Mouse (Mus musculus) small intestine, adult 2 months (tissue): Measurements from ENCODE around the gene Mtcl1. TPM values are rescaled to one million over a fixed set of nuclear protein-coding genes. Genes with fewer than 3 reads are reported as not detected.

Experiments
- H3K27ac ChIP-seq: fragments of 200-500 bp; 2 replicates; pipeline ENCODE4 v1.5.1; 2012; ENCODE audit warnings: low read depth, low read length, control low read depth, inconsistent platforms; ENCODE audit not compliant: insufficient read depth
- H3K27me3 ChIP-seq: fragments of 200-500 bp; 2 replicates; pipeline ENCODE4 v1.6.1; 2012; ENCODE audit warnings: mild to moderate bottlenecking, moderate library complexity, low read length, inconsistent platforms; ENCODE audit not compliant: control insufficient read depth, insufficient read depth
- H3K36me3 ChIP-seq: fragments of 200-500 bp; 2 replicates; pipeline ENCODE4 v1.6.1; 2012; ENCODE audit warnings: mild to moderate bottlenecking, low read length, control low read depth, inconsistent platforms; ENCODE audit not compliant: control insufficient read depth, insufficient read depth
- H3K4me1 ChIP-seq: fragments of 200-500 bp; 2 replicates; pipeline ENCODE4 v1.6.1; 2012; ENCODE audit warnings: low read length, inconsistent platforms, mixed read lengths; ENCODE audit not compliant: control insufficient read depth, insufficient read depth, insufficient read length
- H3K4me3 ChIP-seq: fragments of 200-500 bp; 2 replicates; pipeline ENCODE4 v1.5.1; 2012; ENCODE audit warnings: low read depth, mild to moderate bottlenecking, control low read depth, inconsistent platforms, low read length, moderate library complexity
- CTCF ChIP-seq: fragments of 200-500 bp; IDR thresholded peaks from 2 replicates; pipeline ENCODE4 v1.5.1; 2012; ENCODE audit warnings: low read depth, mild to moderate bottlenecking, control low read depth, inconsistent platforms, low read length, moderate library complexity, mixed read lengths; ENCODE audit not compliant: insufficient replicate concordance, insufficient read length; ENCODE audit errors: extremely low read depth
- POLR2A ChIP-seq: fragments of 200-500 bp; IDR thresholded peaks from 2 replicates; pipeline ENCODE4 v1.6.1; 2012; ENCODE audit warnings: low read depth, mild to moderate bottlenecking, control low read depth, inconsistent platforms, low read length, moderate library complexity
- WGBS: fragments of 180-500 bp; shearing (Covaris S2); methylation state at CpG from one replicate; pipeline ENCODE4 v1.1.7; 2018; 5-methylcytosine and 5-hydroxymethylcytosine counted together
- polyA plus RNA-seq: library from polyadenylated mRNA; depleted of rRNA; stranded (reverse); fragments of >200 nt; gene quantifications from 2 replicates; pipeline ENCODE4 v1.2.3, GENCODE M21; 2012; rRNA removed

Gene Mtcl1
- 1.8 and 1.9 TPM in 2 replicates for polyA plus RNA-seq

DNA sequence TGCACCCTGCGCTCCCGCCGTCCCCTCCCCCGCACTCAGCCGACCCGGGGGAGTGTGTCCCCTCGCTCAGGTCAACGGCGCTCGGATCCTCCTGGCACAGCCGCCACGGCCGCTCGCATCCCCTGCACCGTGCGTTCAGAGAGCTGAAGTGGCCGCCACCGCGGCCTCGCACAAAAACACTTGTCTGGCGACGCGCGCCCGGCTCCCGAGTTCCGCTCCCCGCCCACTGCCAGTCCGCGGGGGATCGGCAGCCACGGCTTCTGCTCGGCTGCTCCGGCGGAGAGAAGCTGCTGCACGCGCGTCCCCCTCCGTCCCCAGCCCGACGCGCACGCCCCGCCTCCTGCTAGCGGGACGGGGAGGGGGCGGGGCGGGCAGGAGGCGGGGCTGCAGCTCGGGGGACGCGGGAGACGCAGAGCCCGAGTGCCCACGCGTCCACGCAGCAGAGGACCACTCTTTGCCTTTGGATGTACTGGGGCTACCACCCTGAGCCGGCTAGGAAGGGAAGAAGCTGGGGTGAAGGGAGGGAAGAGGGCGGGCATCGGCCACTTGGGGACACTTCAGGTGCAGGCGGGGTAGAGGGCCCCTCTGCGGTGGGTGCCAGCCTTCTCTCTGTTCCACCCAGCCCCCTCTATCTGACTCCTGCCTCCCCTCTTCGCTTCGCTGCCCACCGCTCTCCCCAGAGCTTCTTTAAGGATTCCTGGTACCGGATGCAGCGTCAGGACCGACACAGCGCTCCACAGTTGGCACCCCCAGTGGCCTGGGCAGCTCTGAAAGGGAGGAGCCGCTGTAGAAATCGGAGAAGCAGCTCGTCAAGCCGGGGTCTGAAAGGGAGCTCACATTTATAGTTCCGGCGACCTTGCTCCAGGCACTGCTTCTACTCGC, at the start of gene Mtcl1:
Gene Mtcl1 (minus strand): TSS at position 291 of the 882 bp plus-strand sequence.
- Histone ChIP-seq H3K4me3 (peak within 1 kb of the TSS; percentile 83), H3K36me3 (no peaks in the 10 kb centered on the region), H3K27ac (no peak within 1 kb of the TSS), H3K4me1 (peaks cover 9% of the 10 kb centered on the region; the same call in 1 of the 2 replicates), H3K27me3 (peaks cover 49% of the 10 kb centered on the region)
- TF ChIP-seq CTCF (no peak), POLR2A (no peak)
- under 1% methylated on average over 75 of the region's 76 CpGs for WGBS

DNA sequence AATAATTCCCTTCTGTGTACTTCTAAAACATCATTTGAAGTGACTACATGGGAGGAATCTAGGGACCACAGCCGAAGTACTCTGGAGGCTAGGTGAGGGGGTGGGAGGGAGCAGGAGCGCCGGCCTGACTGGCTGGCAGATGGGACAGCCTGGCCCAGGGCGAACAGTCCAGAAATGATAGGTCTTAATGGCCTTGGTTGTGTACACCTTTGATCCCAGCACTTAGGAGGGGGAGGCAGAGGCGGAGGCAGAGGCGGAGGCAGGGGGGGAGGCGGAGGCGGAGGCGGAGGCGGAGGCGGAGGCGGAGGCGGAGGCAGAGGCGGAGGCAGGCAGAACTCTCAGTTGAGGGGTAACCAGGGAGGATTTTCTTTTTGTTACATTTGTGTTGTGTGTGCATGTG, 49.0 kb upstream of the Mtcl1 start:
- 87% methylated on average over 14 of the region's 14 CpGs for WGBS
- Histone ChIP-seq H3K4me1 (no peaks in the 10 kb centered on the region), H3K36me3 (peaks cover 46% of the 10 kb centered on the region), H3K27ac (no peak overlapping the region), H3K4me3 (no peak overlapping the region), H3K27me3 (no peaks in the 10 kb centered on the region)
- TF ChIP-seq CTCF (no peak), POLR2A (no peak)

DNA sequence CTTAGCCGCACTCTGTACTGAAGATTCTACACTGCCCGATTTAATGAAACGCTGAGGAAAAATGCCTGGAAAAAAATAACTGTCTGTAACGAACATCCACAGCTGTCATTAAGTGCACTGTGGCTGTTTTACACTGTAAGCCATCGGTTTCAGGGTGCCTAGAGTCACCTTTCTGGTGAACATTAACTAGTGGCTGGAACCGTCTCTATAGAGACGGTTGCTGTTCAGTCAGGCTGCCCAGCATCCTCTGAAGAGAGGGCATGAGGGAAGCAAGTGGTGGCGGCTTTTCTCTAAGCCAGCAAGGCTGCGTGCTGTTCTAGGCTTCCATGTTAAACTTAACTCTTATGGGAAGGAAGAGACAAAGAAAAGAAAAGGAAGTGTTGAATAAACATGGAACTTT, 47.0 kb upstream of the Mtcl1 start:
- H3K4me3 ChIP-seq: no peak overlapping the region
- H3K27ac ChIP-seq: no peak overlapping the region
- H3K36me3 ChIP-seq: peaks cover 42% of the 10 kb centered on the region
- WGBS: 88% methylated on average over 9 of the region's 9 CpGs
- H3K4me1 ChIP-seq: no peaks in the 10 kb centered on the region
- H3K27me3 ChIP-seq: no peaks in the 10 kb centered on the region
- no peak for TF ChIP-seq CTCF
- no peak for TF ChIP-seq POLR2A

DNA sequence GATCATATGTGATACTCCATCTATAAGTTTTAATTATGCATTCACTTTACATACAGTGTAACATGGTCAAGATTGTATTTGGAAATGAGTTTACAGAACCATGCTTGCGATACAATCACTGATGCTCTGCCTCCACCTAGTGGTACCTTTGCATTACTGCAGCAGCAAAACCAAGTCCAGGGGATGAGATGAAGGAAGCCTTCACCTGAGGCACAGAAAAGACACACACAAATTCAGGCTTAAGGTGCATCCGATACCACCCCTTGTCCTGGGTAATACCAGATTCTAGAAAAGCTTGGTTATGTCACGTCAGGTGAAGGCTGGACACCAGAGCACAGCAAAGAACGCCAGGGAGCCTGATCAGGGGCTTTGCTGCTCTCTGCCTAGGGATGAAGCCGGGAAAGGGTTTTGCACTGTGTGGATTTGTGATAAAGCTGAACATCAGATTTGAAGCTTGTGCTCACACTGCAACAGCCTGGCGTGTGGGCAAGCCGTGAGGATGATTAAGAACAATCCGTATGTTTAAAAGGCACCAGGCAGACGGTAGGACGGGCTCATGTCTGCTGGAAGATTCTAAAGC, 40.6 kb upstream of the Mtcl1 start:
- Histone ChIP-seq H3K4me3 (no peak overlapping the region), H3K36me3 (peaks cover 7% of the 10 kb centered on the region), H3K27ac (no peak overlapping the region), H3K4me1 (no peaks in the 10 kb centered on the region), H3K27me3 (no peaks in the 10 kb centered on the region)
- TF ChIP-seq CTCF (peak; percentile 32; the same call in 1 of the 2 replicates), POLR2A (no peak)
- WGBS: 41% methylated on average over 10 of the region's 10 CpGs

DNA sequence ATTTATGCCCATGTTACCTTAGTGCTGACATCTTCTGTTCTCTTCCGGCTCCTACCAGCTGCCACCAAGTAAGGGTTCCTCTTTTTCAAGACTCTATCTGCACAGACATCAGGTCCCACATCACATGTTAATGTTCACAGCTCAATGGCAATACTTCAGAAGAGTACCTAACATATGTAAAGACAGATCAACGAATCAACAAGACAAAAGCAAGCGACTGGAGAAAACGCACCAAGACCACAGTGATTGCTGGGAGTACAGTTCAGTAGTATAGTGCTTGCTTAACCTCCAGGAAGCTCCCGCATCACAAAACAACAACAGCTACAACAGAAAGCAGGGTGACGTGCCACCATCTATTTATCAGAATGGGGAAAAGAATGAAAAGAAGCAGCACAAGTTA, 37.0 kb upstream of the Mtcl1 start:
- no peak for TF ChIP-seq CTCF

DNA sequence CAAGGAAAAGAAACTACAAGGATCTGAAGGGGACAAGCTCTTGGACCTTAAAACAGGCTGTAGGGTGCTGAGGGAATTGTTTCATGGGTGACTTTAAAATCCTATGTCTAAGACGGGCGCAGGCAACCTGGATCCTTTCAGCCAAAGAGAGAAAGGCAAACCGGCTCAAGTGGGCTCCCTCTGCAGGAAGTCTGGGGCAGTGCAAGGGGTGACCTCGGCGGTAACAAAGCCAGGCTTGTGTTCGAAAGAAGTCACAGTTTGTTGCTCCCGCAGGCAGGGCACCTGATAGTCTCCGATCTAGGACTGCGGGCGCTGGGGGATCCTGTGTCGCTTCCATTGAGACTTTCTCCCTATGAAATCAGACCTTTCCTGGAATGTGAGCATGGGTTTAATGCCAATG, 36.2 kb upstream of the Mtcl1 start:
- no peaks in the 10 kb centered on the region for H3K4me1 ChIP-seq
- H3K4me3 ChIP-seq: no peak overlapping the region
- WGBS: 7% methylated on average over 11 of the region's 11 CpGs
- H3K27me3 ChIP-seq: no peaks in the 10 kb centered on the region
- no peak overlapping the region for H3K27ac ChIP-seq
- no peaks in the 10 kb centered on the region for H3K36me3 ChIP-seq
- TF ChIP-seq POLR2A: no peak
- peak; percentile 79 for TF ChIP-seq CTCF

More for the DNA sequence above, 37.0 kb upstream of the Mtcl1 start:
- Histone ChIP-seq H3K27ac (no peak overlapping the region), H3K4me3 (no peak overlapping the region), H3K4me1 (no peaks in the 10 kb centered on the region), H3K36me3 (no peaks in the 10 kb centered on the region), H3K27me3 (no peaks in the 10 kb centered on the region)
- WGBS: 84% methylated on average over 6 of the region's 6 CpGs

DNA sequence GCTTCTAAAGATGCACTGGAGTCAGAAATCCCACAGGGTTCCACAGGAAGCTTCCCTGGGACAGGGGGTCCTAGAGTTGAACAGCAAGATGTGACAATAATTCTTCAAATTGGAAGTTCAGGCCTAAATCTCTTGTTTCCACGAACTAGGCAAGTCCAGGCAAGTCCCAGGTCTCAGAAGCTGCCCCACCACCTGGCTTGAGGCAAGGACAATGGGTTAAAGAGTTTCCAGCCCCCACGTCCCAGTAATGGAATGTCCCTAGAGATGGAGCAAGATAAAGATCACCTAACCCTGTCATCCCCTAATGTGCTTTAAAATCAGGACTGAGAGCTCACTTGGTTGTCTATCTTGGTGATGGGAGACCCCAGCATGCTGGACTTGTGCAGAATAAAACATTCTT, 35.4 kb upstream of the Mtcl1 start:
- no peak overlapping the region for H3K27ac ChIP-seq
- WGBS: 41% methylated on average over 2 of the region's 2 CpGs

More for the DNA sequence above, 35.4 kb upstream of the Mtcl1 start:
- TF ChIP-seq POLR2A (no peak), CTCF (no peak)
- Histone ChIP-seq H3K4me3 (no peak overlapping the region), H3K36me3 (no peaks in the 10 kb centered on the region), H3K27me3 (peaks cover 7% of the 10 kb centered on the region), H3K4me1 (no peaks in the 10 kb centered on the region)
